Mouse (Mus musculus): ENCODE measurements around the gene Defb23. TPM values are rescaled to one million over a fixed set of nuclear protein-coding genes. Genes with fewer than 3 reads are reported as not detected.
"Not testable (repeated sequence)": the region's sequence is repeated elsewhere in the genome, so short reads cannot be mapped to it uniquely, and the experiment has no call there.

Defb23 gene
- total RNA-seq, 2 experiments from 2014 or later, result not detected

DNA sequence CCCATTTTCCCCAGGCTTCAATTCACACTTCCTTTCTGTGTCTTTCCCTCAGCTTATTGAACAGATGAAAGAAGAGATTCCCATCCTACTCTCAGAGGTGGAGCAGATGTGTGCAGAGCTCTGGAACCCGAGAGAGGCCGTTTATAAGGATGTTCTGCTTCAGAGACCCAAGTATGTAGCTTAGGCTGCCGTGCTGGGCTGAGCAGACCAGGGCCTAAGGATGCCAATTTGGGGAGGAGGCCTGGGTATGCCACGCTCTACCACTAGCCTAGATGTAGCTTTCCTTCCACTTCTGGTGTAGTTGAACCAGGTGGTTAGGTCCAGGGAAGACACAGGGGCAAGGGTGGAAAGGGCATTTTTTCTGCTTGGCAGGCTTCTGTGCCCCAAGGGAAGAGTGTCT, 22.1 kb downstream of the Defb23 start:
- no peak for DNase-seq (ENCODE audit: low spot score in 2 of 2)
- intact Hi-C loops (cut with DNase I), result no loop called here

GRCm38 (mm10) chr2:152439833-152440232, 24.6 kb downstream of the Defb23 start:
- DNase-seq (ENCODE audit: low spot score in 2 of 2), result no peak
- intact Hi-C loops (cut with DNase I), result no loop called here

- no peak for DNase-seq (ENCODE audit: low spot score in 2 of 2)
- intact Hi-C loops (cut with DNase I), result no loop called here
Measured at GRCm38 (mm10) chr2:152438963-152439362, 25.5 kb downstream of the Defb23 start.

DNA sequence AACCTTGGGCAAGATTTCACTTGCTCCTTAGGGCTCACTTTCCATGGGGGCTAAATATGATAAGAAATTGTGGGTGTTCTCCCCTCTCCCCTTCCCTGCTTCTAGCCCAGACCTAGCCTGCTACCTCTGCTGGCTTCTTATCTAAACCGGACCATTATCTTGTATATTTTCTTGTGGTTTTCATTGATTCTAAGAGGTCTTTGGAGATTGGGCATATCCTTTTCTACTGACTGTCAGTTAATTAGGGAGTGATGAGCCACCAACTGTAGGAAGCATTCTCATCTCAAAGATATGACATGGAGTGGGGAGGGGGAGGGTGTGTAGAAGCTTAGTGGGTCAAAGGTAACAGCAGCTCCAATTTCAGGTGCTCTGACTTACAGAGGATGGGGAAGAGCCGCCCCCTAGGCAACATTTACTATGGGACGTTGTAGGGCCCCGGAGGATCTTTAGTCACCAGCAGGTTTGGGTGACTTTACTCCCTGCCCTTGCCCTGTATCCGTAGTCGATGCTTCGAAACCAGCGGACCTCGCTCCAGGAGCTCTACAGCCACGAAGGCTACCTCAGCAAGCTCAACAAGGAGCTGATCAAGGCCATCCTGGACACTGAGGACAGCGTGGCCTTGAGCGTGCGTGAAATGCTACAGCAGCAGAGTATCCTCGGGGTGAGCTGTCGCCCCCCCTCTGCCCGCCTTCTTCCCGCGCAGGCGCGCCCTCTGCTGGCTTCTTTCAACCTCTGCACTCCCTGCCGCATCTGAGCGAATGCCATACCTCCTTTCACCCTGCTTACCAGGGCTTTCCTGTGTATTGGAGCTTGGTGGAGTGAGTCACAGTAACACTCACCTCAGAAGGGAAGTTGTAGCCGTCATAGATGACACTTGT, 27.2 kb downstream of the Defb23 start:
- intact Hi-C loops (cut with DNase I), result loop anchor here (1.0 kb wide), 2 partner anchors 41 to 45 kb away; no protein-coding TSS in a partner anchor
- DNase-seq (ENCODE audit: low spot score in 2 of 2), result peak; percentile 82 to 83

DNA sequence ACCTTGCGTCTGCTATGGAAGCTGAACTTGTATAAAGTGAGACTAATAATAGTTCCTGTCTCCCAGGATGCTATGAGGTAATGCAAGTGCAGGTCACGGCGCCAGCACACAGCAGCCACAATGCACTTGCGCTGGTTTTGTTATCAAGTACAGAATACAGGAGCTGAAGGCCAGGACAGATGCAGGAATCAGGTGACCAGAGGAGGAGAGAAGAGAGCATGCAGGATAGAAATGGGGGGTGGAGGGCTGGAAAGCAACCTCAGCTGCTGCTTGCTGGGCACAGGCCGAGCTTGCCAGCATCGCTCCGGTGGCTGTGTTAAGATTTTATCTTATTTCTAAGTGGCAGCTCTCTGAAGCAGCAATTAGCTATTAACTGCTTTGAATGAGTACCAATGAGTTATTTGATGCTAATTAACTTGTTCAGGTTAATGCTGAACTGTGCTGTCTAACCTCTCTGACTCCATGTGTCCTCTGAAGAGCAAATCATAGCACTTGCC, 28.0 kb downstream of the Defb23 start:
- DNase-seq (ENCODE audit: low spot score in 2 of 2), result no peak
- intact Hi-C loops (cut with DNase I), result no loop called here

- intact Hi-C loops (cut with DNase I); DNase-seq (ENCODE audit: low spot score in 2 of 2): not testable (repeated sequence)
Measured at GRCm38 (mm10) chr2:152428481-152428880, 35.9 kb downstream of the Defb23 start.

GRCm38 (mm10) chr2:152427493-152427892, 36.9 kb downstream of the Defb23 start:
- peak; percentile 41 for DNase-seq (ENCODE audit: low spot score in 2 of 2)
- intact Hi-C loops (cut with DNase I), result no loop called here

GRCm38 (mm10) chr2:152415786-152416185, 48.6 kb downstream of the Defb23 start:
- no peak for DNase-seq (ENCODE audit: low spot score in 2 of 2)
- intact Hi-C loops (cut with DNase I), result no loop called here

DNA sequence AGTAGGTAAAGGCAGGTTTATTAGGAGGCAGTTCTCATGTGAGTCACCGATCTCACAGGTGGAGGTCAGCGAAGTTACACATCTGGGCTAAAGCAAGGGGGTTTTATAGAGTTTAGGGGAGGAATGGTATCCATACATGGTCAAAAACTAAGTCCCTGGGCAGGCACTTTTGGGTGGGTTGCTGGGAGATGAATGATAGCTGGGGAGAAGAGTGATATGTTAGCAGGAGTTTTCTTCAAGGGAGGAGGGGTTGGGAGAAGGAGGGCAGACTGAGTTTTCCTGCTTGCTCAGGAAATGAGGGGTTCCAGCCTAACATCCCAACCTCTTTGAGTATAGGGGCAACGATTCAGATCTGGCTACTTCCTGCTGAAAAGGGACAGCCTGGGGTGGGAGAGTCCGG, 49.1 kb downstream of the Defb23 start, which contains the start of gene 6820408C15Rik:
6820408C15Rik (plus strand) TSS at position 301 of the 400 bp plus-strand sequence.
- intact Hi-C loops (cut with DNase I), result no loop called here

GRCm38 (mm10) chr2:152414591-152415165, 49.7 kb downstream of the Defb23 start, which contains the start of gene Zcchc3:
TSS of gene Zcchc3 (minus strand) at chr2:152415027.
- intact Hi-C loops (cut with DNase I), result loop anchor here (1.0 kb wide), 1 partner anchor 18 kb away; no protein-coding TSS in a partner anchor

More for the DNA sequence above, 49.1 kb downstream of the Defb23 start, which contains the start of gene 6820408C15Rik:
- DNase-seq (ENCODE audit: low spot score in 2 of 2), result no peak

DNA sequence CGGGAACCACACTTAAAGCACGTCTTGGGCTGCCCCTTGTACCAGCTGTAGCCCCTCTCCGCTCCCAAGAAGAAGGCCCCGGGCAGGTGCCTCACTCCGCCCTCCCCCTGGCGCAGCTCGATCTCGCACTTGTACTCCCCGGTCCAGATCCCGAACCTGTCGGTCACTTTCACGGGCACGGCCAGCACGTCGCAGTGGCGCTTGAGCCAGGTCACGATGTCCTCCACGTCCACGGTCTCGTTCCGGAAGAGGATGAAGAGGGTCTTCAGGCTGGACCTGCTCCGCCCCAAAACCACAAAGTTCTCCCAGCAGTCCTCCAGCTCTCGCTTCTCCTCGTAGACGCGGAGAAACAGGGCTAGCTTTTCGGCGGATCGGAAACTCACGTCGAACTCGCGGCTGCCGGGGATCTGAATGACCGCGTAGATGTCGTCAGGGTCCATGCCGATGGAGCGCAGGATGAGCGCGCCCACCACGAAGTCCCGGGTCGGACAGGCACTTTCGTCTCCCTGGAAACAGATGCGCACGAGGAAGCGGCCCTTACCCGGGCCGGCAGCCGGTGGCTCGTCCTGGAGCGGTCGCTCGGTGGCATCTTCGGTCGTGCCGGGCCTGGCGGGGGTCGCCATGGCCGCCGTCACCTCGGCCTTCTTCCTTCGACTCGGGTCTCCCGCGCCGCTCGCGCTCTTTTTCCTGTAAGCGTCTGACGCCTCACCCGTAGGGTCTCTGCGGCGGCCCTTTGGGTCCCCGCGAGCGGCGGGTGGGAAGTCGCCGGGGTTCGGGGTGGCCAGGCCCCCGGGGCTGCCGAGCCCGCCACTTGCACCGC, 50.4 kb downstream of the Defb23 start:
- intact Hi-C loops (cut with DNase I), result loop anchor here (1.0 kb wide), 1 partner anchor 18 kb away; no protein-coding TSS in a partner anchor
- peak; percentile 44 to 49 for DNase-seq (ENCODE audit: low spot score in 2 of 2)

More at GRCm38 (mm10) chr2:152414591-152415165, 49.7 kb downstream of the Defb23 start, which contains the start of gene Zcchc3:
- peak; percentile 89 to 90 for DNase-seq (ENCODE audit: low spot score in 2 of 2)

GRCm38 (mm10) chr2:152413158-152413764, 51.2 kb downstream of the Defb23 start:
- no peak for DNase-seq (ENCODE audit: low spot score in 2 of 2)
- intact Hi-C loops (cut with DNase I), result no loop called here

- intact Hi-C loops (cut with DNase I), result no loop called here
- DNase-seq (ENCODE audit: low spot score in 2 of 2), result no peak
Measured at GRCm38 (mm10) chr2:152412526-152413157, 51.8 kb downstream of the Defb23 start.

DNA sequence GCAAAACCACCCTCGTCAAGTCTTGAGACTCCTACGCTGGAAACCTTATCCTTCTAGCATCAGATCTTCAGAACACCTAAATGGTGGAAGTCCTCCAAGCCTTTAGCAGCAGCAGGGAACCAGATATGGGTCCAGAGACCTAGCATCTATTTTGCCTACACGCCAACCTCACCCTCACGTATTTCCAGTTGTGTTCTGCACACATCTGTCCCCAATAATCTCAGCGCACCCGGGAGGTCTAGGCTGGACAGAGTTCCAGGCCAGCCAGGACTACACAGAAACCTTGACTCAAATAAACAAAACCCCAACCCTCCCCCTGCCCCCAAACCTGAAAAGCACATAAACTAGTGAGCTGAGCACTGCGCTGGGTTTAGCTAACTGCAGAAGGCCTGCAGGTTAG, 52.9 kb downstream of the Defb23 start:
- no peak for DNase-seq (ENCODE audit: low spot score in 2 of 2)
- intact Hi-C loops (cut with DNase I), result no loop called here

DNA sequence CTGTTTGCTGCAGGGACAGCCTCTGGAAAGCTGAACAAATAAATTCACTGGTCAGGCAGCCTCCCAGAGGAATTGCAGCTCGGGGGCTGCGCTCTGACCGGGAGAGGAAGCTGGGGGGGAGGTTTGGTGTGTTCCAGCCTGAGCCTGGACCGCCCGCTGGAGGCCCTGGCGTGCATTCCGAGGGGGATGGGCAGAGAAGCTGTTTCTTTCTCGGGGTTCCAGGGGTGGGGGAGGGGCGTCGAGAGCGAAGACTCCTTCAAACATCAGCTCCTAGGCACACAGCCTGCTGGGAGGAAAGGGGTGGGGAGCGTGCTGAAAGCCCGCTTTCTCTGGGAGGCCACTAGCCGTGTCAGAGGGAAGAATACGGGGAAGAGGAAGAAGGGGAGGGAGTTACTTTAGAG, 53.4 kb downstream of the Defb23 start:
- intact Hi-C loops (cut with DNase I), result no loop called here
- DNase-seq (ENCODE audit: low spot score in 2 of 2), result peak; percentile 59 to 72

DNA sequence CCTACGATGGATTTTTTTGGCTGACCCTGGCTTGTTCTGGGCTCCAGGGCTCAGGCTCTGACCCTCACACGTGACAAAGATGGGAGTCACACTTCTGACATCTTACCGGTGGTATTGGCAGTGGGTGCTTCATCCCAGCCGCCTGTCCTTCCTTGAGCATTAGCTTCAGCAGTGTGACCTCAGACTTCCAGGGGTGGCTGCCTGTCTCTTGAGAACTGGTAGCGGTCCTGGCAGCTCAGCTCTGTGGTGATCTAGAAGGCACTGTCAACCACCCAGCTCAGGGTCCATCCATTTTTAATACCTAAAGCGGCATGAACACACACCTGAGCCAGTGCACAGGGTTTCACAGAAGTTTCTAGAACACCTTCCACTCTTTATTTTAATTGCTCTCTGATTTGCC, 54.6 kb downstream of the Defb23 start:
- DNase-seq (ENCODE audit: low spot score in 2 of 2), result no peak
- intact Hi-C loops (cut with DNase I), result no loop called here
